In genomic region chr7:73769224-73769623, GRCm38 (mm10) we compare ENCODE assay signal across 25 mouse cellular contexts. TPM values are rescaled to one million over a fixed set of nuclear protein-coding genes. Genes with fewer than 3 reads are reported as not detected.
DNase-seq lines count a peak whose midpoint lies in the region; ATAC-seq lines count a peak whose summit lies in the region.
"Had no signal": no experiment of that assay in that cellular context is flagged by ENCODE, and none has a peak within 500 bp of the region (broad histone marks: within the 10 kb centered on the region; RNA-seq: fewer than 3 reads in every experiment).

No protein-coding gene starts in this region.

- no peak overlapping the region for H3K4me3 ChIP-seq in heart, embryonic 11.5 days (ENCODE audit: low read depth, low read length)
- H3K4me3 ChIP-seq: embryonic facial prominence, embryonic 15.5 days; hindbrain, embryonic 12.5 days; layer of hippocampus, adult 2 months; limb, embryonic 15.5 days; midbrain, embryonic 12.5 days; neural tube, embryonic 12.5 days had no signal

- peaks cover 11% of the 10 kb centered on the region for H3K4me1 ChIP-seq in heart, embryonic 11.5 days (ENCODE audit: control insufficient read depth, insufficient read depth, low read length)

- H3K4me2 ChIP-seq in heart, embryonic 11.5 days = no peak overlapping the region
- H3K4me2 ChIP-seq: embryonic facial prominence, embryonic 15.5 days; hindbrain, embryonic 12.5 days; limb, embryonic 15.5 days; midbrain, embryonic 12.5 days; neural tube, embryonic 12.5 days had no signal

- 73% methylated on average over 4 of the region's 4 CpGs for WGBS in heart, embryonic 11.5 days (ENCODE audit: insufficient replicate concordance)

- no peak overlapping the region for H3K9ac ChIP-seq in heart, embryonic 11.5 days (ENCODE audit: low read depth, low read length)
- H3K9ac ChIP-seq: embryonic facial prominence, embryonic 15.5 days; forebrain, postnatal 0 days; hindbrain, embryonic 12.5 days; limb, embryonic 15.5 days; midbrain, embryonic 12.5 days; neural tube, embryonic 12.5 days had no signal

- H3K9me3 ChIP-seq in heart, embryonic 11.5 days (replicated peaks; ENCODE audit: control insufficient read depth, low read length) = no peaks in the 10 kb centered on the region
- H3K9me3 ChIP-seq: embryonic facial prominence, embryonic 15.5 days; hindbrain, embryonic 12.5 days; limb, embryonic 15.5 days; midbrain, embryonic 12.5 days; neural tube, embryonic 12.5 days had no signal

- peak; percentile 64 for ATAC-seq in frontal cortex, adult (ENCODE audit: low TSS enrichment)
- no peak for ATAC-seq in heart, embryonic 11.5 days (replicated peaks; ENCODE audit: insufficient number of reproducible peaks, low FRiP score, low TSS enrichment)
- ATAC-seq: CD4-positive, CD25-positive, alpha-beta regulatory T cell, adult 4 months; forebrain, postnatal 0 days; Patski had no signal

- H3K36me3 ChIP-seq in heart, embryonic 11.5 days (ENCODE audit: control insufficient read depth, insufficient read depth, low read length) = no peaks in the 10 kb centered on the region
- H3K36me3 ChIP-seq: embryonic facial prominence, embryonic 15.5 days; hindbrain, embryonic 12.5 days; midbrain, embryonic 12.5 days; neural tube, embryonic 12.5 days had no signal

- DNase-seq in frontal cortex, postnatal 25 days (ENCODE audit: low spot score in 2 of 2) = no peak
- peak; percentile 41 to 59 for DNase-seq in heart, adult 9 months (ENCODE audit: low spot score in 2 of 2)
- DNase-seq in heart, postnatal 4 days = peak; percentile 41
- DNase-seq in skeletal muscle tissue, adult 2 months (ENCODE audit: low read depth, low spot score) = peak; percentile 70
- DNase-seq in cerebellum, postnatal 4 days (ENCODE audit: low spot score in 2 of 2) = no peak
- DNase-seq: adrenal gland, postnatal 10 days; cerebellum, adult 11-12 months; cerebellum, postnatal 14 days; embryo, embryonic 11 days; forebrain, postnatal 0 days; kidney, adult 2 months; kidney, postnatal 14 days; layer of hippocampus, postnatal 36 days; right cerebral cortex, adult 18-20 months; thymus, postnatal 25 days had no signal

- no peaks in the 10 kb centered on the region for H3K27me3 ChIP-seq in heart, embryonic 11.5 days (ENCODE audit: control insufficient read depth, insufficient read depth, low read length)
- H3K27me3 ChIP-seq: embryonic facial prominence, embryonic 15.5 days; hindbrain, embryonic 12.5 days; limb, embryonic 15.5 days; midbrain, embryonic 12.5 days; neural tube, embryonic 12.5 days; Patski had no signal

- no peak overlapping the region for H3K27ac ChIP-seq in heart, embryonic 11.5 days (ENCODE audit: low read depth, low read length)
- H3K27ac ChIP-seq: embryonic facial prominence, embryonic 15.5 days; hindbrain, embryonic 12.5 days; layer of hippocampus, adult 2 months; limb, embryonic 15.5 days; midbrain, embryonic 12.5 days; neural tube, embryonic 12.5 days had no signal

RNA-seq across cellular contexts. Expression of gene Fam174b, which starts 29.1 kb away (rescaled TPM):
- 30.8 and 36.9 TPM in 2 replicates for polyA plus RNA-seq in heart, embryonic 11.5 days (2014; fragmentation: Nextera tagmentation; extraction: Ambion mirVana)
- total RNA-seq in heart, postnatal 4 days (2021) = 100 to 1,000 TPM; 112 to 113 TPM

Comparison
In these comparisons a context has a peak if more than half of its experiments do, and no peak if none do; other contexts are left out.
1. DNase-seq: peak in heart, adult 9 months (2 of 2), heart, postnatal 4 days (single experiment) and skeletal muscle tissue, adult 2 months (single experiment); none in frontal cortex, postnatal 25 days (0 of 2) and cerebellum, postnatal 4 days (0 of 2).